Mouse (Mus musculus): Measurements from ENCODE around the gene Tmem88. TPM values are rescaled to one million over a fixed set of nuclear protein-coding genes. Genes with fewer than 3 reads are reported as not detected.
A peak's percentile ranks its signal among the peaks of the same experiment; 100 is the strongest.

Gene Tmem88
- total RNA-seq, 2 experiments from 2014 or later = 3.6 to 3.8 TPM

- intact Hi-C loops (cut with DNase I) = loop anchor here (1.0 to 5.0 kb wide), 2 partner anchors 7 to 320 kb away; partner anchors contain the start of gene Per1
- peak; percentile 87 to 96 for DNase-seq (ENCODE audit: low spot score in 2 of 2)
Observed at GRCm38 (mm10) chr11:69417449-69418384, 19.7 kb upstream of the Tmem88 start.

GRCm38 (mm10) chr11:69416921-69417448, 19.0 kb upstream of the Tmem88 start:
- DNase-seq (ENCODE audit: low spot score in 2 of 2) = no peak
- intact Hi-C loops (cut with DNase I) = loop anchor here (5.0 kb wide), 1 partner anchor 320 kb away; the partner anchor contains the start of gene Per1

GRCm38 (mm10) chr11:69416509-69416908, 18.5 kb upstream of the Tmem88 start:
- DNase-seq (ENCODE audit: low spot score in 2 of 2) = no peak
- intact Hi-C loops (cut with DNase I) = loop anchor here (5.0 kb wide), 1 partner anchor 319 kb away; the partner anchor contains the start of gene Per1

DNA sequence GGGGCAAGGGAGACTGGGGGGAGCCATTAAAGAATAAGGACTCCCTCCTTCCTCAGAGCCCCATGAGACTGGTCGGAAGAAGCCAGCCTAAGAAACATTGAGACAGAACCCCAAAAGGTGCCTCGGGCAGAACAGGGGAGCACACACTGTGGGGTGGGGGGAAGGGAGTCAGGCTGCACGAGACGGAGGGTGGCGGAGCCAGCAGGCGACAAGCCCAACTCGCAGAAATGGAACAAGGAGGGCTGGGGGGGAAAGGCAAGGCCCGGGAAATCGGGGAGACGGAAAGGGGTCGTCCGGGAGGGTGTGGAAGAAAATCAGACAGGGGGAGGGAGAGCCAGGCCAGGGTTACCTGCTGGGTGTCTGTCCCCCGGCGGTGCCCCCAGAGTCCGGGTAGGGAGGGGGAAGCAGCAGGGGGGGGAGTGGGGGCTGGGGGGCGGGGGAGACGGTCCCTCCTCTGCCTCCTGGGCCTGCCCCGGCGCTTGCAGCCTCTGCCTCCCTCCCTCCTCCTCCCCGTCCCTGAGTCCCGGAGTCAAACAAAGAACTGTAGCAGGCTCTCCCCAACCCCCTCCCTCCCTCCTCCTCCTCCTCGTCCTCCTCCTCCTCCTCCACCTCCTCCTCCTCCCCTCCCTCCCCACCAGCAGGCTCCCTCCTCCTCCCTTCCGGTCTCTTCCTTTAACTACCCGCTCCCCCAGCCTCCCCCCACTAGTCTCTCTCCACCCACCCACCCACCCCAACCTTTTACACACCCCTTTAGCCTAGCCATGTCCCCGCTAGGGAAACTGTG, 17.8 kb upstream of the Tmem88 start:
- intact Hi-C loops (cut with DNase I) = loop anchor here (5.0 kb wide), 1 partner anchor 319 kb away; the partner anchor contains the start of gene Per1

GRCm38 (mm10) chr11:69415327-69415667, 17.3 kb upstream of the Tmem88 start:
- intact Hi-C loops (cut with DNase I) = loop anchor here (5.0 kb wide), 1 partner anchor 318 kb away; the partner anchor contains the start of gene Per1
- DNase-seq (ENCODE audit: low spot score in 2 of 2) = peak; percentile 47 to 55

More for the DNA sequence above, 17.8 kb upstream of the Tmem88 start:
- peak in 1 of 2 experiments; percentile 37 for DNase-seq (ENCODE audit: low spot score in 2 of 2)

DNA sequence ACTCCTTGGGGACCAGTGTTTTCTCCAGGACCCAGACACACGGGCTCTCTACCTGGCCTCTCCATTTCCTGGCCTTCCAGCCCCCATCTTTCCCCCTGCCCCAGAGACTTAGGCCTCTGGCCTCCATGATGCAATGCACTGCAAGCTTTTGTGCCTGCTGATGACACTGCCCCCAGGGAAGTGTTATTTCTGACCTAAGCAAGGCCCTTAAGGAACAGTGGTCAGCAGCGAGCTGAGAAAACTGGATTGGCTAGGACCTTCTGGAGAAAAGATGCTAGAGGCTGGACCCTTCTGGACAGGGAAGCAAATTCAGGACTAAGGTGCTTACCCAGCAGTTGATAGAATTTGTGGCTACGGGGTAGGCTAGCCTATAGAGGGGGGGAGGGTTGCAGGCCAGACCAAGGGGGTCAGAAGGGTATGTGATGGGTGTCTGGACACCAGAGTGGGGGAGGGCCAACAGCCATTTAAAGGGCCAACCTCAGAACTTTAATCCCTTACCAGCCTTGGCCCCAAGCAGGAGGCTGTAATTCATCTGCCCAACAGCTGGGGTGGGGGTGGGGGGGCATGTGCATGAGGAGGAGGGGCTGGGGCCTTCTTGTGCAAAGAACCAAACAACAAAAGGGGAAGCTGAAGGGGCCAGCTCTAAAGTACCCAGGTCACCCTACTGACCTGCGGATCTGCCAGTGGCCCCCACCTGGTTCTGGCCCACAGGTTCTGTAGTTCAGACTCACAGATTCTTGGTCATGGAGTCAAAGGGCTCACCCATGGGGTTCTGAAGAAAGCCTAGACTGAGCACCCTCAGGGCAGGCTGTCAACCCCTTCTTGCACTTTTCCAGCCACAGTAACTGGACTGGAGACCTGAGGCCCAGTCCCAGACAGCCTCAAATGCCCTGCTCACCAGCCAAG, 16.6 kb upstream of the Tmem88 start:
- intact Hi-C loops (cut with DNase I) = loop anchor here (5.0 kb wide), 1 partner anchor 317 kb away; the partner anchor contains the start of gene Per1
- no peak for DNase-seq (ENCODE audit: low spot score in 2 of 2)

DNA sequence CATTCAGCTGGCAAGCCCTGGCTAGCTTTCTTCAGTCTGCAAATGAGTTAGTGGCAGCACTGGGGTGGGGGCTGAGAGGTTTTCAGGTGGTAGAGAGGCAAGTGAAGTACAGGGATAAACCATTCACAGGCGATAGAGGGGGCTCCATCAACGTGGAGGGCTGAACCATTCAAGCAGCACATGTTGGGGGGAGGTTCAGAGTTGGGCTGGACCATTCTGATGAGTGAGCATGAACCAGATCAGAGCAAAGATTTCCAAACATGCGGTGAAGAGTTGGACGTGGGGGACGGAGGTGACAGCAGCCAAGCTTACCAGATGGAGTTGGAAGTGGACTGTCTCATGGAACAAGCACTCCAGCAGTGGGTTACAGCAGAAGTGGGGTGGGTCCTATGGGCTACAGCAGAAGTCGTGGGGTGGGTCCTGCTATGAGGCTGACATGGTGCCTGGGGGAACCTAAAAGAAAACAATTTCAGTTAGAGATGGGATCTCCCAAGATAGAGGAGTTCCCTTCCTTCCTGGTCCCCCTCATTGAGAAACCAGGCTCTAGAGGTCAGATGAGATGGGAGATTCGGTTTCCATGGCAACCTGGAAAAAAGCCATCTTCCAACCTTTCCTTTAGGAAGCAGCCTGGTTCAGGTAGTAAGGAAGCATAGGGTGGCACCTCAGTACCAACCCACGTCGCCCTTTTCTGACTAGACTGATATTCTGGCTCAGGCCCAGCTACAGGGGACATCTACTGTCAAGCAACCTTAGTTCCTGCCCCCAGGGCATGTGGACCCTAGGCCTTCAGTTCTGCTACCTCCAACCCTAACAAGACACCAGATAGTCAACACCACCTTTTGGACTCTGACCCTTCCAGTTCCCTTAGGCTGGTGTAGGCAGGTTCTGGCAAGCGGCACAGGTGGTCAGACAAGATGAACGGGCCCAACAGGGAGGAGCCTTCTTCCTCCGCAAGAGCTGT, 15.5 kb upstream of the Tmem88 start, which contains the start of gene Kdm6b:
TSS of gene Kdm6b (minus strand) at position 455 of the 961 bp plus-strand sequence.
- intact Hi-C loops (cut with DNase I) = no loop called here
- DNase-seq (ENCODE audit: low spot score in 2 of 2) = peak; percentile 67 to 70

GRCm38 (mm10) chr11:69412548-69412947, 14.5 kb upstream of the Tmem88 start:
- DNase-seq (ENCODE audit: low spot score in 2 of 2) = peak in 1 of 2 experiments; percentile 87
- intact Hi-C loops (cut with DNase I) = no loop called here

DNA sequence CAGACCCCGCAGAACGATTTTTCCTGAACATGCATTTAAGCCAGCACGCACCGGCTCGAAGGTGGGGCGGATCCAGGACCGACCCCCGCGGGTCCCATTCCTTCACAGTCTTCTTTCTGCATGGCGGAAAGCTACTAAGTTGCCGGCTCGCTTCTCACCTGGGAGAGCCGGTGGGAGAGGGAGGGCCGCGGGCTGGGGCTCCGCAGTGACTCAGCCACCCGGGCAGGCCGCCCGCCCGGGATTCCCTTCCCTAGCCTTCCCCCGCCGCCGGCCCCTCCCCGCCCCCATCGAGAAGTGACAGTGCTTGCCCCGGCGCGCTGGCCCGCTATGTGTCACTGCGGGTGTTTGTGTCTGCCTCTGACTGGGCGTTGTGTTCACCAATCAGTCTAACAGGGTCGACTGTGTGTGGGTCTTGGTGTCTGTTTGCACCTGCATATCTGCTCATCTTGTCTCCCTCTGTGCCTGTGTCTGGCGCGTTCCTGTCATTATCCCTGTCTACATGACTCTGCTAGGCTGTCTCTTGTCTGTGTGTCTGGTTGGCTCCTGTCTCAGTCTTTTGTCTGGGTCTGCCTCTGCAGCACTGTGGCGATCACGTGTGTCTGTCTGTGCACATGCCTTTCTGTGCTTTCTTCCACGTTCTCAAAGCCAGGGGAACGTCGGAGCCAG, 13.6 kb upstream of the Tmem88 start:
- peak; percentile 70 to 75 for DNase-seq (ENCODE audit: low spot score in 2 of 2)
- intact Hi-C loops (cut with DNase I) = no loop called here

GRCm38 (mm10) chr11:69411073-69411535, 13.1 kb upstream of the Tmem88 start:
- intact Hi-C loops (cut with DNase I) = no loop called here
- DNase-seq (ENCODE audit: low spot score in 2 of 2) = peak; percentile 93 to 96

DNA sequence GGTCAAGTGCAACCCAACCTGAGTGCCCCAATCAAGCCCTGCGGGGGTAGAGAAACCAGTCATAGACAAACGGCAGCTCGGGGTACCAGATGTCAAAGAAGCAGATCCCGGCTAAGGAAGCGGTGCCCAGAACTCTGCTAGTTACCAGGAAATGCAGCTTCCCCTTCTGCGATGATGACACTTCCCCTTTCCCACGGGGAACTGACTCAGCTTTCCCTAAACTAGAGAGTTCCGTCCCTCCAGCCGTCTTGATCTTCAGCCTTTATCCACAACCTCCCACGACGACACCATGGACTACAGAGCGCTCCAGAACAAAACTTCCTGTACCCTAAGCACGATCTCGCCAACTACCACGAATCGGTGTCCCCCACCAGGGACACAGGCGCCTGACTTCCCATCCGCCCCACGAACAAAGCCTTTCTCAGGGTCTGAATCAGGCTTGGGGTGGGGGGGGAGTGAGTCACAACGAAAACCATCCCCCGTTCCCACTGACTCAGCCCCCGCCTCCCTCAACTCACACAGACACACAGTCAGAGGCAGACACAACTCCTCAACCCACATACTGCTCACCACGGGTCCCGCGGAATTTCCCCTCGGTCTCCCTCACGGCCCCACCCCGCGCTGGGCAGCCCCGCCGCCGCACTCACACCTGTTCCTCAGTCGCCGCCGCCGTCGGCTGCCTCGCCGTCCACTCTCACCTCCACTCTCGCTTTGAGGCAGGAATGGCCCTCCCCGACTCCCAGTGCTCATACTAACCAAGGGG, 12.5 kb upstream of the Tmem88 start:
- peak; percentile 67 to 82 for DNase-seq (ENCODE audit: low spot score in 2 of 2)
- intact Hi-C loops (cut with DNase I) = loop anchor here (1.0 kb wide), 1 partner anchor 8 kb away; no protein-coding TSS in a partner anchor

- intact Hi-C loops (cut with DNase I) = loop anchor here (1.0 kb wide), 1 partner anchor 8 kb away; no protein-coding TSS in a partner anchor
- no peak for DNase-seq (ENCODE audit: low spot score in 2 of 2)
Observed at GRCm38 (mm10) chr11:69410045-69410309, 11.9 kb upstream of the Tmem88 start.

DNA sequence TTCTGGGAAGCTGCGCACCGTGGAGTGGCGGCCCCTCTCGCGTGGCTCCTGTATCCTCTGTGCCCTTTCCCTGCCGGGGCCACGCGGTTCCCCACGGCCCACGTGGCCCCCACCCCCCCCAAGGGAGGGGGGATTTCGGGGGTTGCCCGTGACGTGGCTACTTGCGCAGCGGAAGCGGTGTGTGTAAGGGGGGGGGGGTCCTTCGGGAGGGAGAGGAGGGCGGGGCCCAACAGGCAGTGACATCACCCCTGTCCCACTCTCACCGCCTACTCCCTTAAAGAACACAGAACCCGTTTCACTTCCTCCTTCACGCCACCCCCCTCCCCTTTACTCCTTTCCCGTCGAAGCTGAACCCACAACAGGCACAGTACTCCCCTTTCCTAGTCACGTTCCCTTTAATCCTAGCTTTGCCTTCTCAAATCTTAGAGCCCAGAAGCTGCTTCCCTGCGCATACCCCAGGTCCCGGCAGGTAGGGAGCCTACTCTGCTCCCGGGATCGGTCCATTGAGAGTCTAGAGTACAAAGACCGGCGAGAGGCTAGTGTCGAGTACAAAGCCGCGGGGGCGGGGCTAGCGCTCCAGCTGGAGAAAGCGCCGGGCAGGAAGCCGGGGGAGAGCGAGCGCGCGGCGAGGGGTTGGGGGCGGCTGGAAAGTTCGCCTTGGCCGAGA, 11.5 kb upstream of the Tmem88 start:
- peak; percentile 81 to 87 for DNase-seq (ENCODE audit: low spot score in 2 of 2)

DNA sequence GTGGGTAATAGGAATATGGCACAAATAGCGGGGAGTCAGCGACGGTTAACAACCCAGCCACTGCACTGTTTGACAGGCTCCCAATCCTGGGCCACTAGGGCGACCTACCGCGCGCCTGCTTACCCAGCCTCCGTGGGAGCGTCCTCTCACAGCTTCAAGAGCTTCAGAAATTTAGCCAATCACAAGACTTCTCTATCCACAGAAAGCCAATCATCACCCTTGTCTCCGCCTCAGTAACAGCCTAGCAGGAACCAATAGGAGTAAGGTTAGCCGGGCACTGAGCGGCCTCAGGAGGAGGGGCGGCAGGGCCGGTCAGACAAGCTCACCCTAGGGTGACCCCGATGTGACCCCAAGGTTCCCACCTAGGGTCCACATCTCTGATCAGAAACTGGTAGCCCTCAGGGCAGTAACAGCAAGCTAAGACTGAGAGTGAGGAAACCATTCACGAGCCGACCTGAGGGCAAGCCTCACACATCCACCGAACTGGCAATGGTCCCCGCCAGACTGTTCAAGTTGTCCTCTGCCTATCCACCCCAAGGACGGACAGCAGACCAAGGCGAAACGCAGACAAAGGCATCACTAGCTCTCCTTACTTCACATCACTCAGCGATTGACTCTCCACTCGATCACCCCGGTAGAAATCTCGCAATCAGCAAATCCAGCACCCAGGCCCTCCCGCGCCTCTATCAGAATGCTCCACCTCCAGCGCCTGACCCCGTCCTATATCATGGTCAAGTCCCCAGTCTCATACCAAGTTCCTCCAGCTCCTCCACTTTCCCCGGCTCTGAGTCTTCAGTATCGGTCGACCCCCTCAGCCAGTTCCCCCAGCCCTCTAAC, 10.7 kb upstream of the Tmem88 start:
- intact Hi-C loops (cut with DNase I) = no loop called here
- peak; percentile 84 to 96 for DNase-seq (ENCODE audit: low spot score in 2 of 2)

More for the DNA sequence above, 11.5 kb upstream of the Tmem88 start:
- intact Hi-C loops (cut with DNase I) = loop anchor here (1.0 kb wide), 1 partner anchor 9 kb away; no protein-coding TSS in a partner anchor

DNA sequence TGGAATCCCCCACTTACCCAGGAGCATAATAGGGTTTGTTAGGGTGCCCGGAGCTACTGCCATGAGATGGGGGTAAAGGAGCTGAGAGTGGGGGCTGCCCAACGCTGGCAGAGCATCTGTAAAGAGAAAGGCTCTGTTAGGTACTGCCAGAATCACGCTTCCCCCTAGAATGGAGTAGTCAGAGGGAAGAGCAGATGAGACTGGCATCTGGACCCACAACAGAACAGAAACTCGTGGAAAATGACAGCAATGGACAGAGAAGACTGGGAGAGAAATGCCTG, 9.6 kb upstream of the Tmem88 start:
- no peak for DNase-seq (ENCODE audit: low spot score in 2 of 2)
- intact Hi-C loops (cut with DNase I) = no loop called here
